Mouse (Mus musculus) heart, adult 8-10 months (tissue): ENCODE measurements at regions not wholly inside any gene's neighbourhood (a gene's known extent, or its start where the extent isn't known, plus 50 kb on each side); places are given as distances from the start of the nearest gene placed in this dataset.
A peak's percentile ranks its signal among the peaks of the same experiment; 100 is the strongest.

Experiments
- DNase-seq: peaks from one replicate; pipeline ENCODE4 v3.0.0; 2022; ENCODE audit warnings: low spot score

DNA sequence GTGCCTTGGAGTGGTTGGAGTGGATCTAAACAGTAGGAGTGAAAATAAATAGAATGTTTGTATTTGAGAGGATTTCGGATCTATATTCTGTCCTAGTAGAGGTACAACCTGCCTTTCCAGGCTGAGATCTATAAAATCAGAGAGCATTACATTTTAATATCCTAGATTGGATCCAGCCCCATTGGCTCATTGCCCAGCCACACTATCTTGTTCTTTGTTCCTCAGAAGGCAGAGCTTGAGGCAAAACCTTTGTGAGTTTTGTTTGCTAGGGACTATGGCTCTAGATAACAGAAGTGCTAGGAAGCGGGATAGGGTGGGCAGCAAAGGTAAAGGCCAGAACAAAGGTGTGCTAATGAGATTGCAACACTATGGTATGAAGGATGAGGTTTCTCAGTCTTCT is 78.7 kb upstream of the Cntln start:
- no peak for DNase-seq

- no peak for DNase-seq
These were observed 90.8 kb upstream of the Cntln start for GRCm38 (mm10) chr4:84793156-84793919.

GRCm38 (mm10) chr4:84786583-84786982 is 97.5 kb upstream of the Cntln start:
- peak; percentile 11 for DNase-seq

- peak; percentile 4 for DNase-seq
These were observed 93.1 kb upstream of the Bnc2 start for GRCm38 (mm10) chr4:84768161-84768560.

DNA sequence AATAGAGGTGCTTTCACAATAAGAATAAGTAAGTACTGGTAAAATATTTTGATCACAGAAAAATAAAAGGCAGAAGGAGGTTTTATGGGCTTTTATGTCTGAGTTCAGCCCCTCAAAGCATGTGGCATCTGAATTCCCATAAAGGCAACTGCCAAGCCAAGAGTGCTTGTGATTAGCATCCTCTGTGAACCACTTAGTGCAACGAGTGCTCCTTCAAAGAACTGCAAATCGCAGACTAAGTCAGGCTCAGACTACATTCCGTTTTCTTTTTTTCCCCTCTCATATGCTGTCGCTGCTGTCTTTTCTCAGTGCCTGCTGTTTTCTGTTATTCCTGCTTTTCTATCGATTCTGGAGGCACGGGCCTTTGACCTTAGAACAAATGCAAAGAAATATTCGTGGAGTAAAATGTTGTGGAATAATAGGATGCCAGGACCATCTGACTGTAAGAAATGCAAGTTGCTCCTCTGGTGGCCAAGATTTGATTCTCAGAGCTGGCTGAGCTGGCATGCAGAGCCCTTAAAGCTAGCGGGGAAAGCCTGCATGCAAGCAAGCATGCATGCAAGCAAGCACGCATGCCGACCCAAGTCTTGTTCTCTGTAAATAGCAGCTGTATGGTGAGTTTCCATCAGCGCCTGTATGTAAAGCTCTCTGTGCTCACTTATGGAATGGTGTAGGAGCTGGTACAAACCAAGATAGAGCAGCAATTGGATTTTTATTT is 91.8 kb upstream of the Bnc2 start:
- DNase-seq = no peak

- no peak for DNase-seq
These were observed 82.1 kb upstream of the Bnc2 start for GRCm38 (mm10) chr4:84757172-84757571.

- DNase-seq = peak; percentile 1
These were observed 77.6 kb upstream of the Bnc2 start for GRCm38 (mm10) chr4:84752613-84753185.

- DNase-seq = no peak
These were observed 66.2 kb upstream of the Bnc2 start for GRCm38 (mm10) chr4:84741301-84741700.

GRCm38 (mm10) chr4:84740816-84741215 is 65.7 kb upstream of the Bnc2 start:
- DNase-seq = no peak
